Mouse (Mus musculus) ovary, adult 10 weeks (tissue): ENCODE results near the gene Fbln7. TPM values are rescaled to one million over a fixed set of nuclear protein-coding genes. Genes with fewer than 3 reads are reported as not detected.

Experiments used
- polyA plus RNA-seq: library from polyadenylated mRNA; stranded (reverse); fragments of 350-450 nt; fragmentation: Illumina TruSeq; extraction: RNeasy Lipid Tissue Mini Kit (QIAGEN cat#74804); gene quantifications from one replicate; pipeline ENCODE4 v1.2.3, GENCODE M21; 2014

Gene Fbln7
- 4.8 TPM for polyA plus RNA-seq

GRCm38 (mm10) chr2:128862636-128863035, at the start of gene Fbln7:
TSS of gene Fbln7 (plus strand) at chr2:128862981.

GRCm38 (mm10) chr2:128817786-128818681, 44.7 kb upstream of the Fbln7 start, which contains the start of gene Tmem87b:
TSS of gene Tmem87b (plus strand) at chr2:128818118.

GRCm38 (mm10) chr2:128943538-128944528, 81.1 kb downstream of the Fbln7 start, which contains the start of gene Zc3h8:
TSS of gene Zc3h8 (minus strand) at chr2:128944077.

Other genes with a start within 250 kb of the Fbln7 start
- gene Anapc1, start 175.6 kb upstream of the Fbln7 start, polyA plus RNA-seq, result 146 TPM
- gene Mertk, start 164.0 kb upstream of the Fbln7 start, polyA plus RNA-seq, result 26.6 TPM
- gene Tmem87b, start 44.9 kb upstream of the Fbln7 start, polyA plus RNA-seq, result 82.8 TPM
- 9.5 TPM for gene Zc3h8, start 81.1 kb downstream of the Fbln7 start, polyA plus RNA-seq
- 23.4 TPM for gene Zc3h6, start 104.4 kb downstream of the Fbln7 start, polyA plus RNA-seq
- gene Gm10762, start 104.7 kb downstream of the Fbln7 start, polyA plus RNA-seq, result 10.6 TPM
- gene Vinac1, start 185.2 kb downstream of the Fbln7 start, polyA plus RNA-seq, result not detected
- gene Ttl, start 203.0 kb downstream of the Fbln7 start, polyA plus RNA-seq, result 19.1 TPM
- gene Polr1b, start 238.0 kb downstream of the Fbln7 start, polyA plus RNA-seq, result 7.6 TPM